Mouse (Mus musculus): ENCODE data around the gene Rbbp5.

Gene Rbbp5

GRCm38 (mm10) chr1:132541171-132541823, 64.1 kb downstream of the Rbbp5 start:
- no peak for DNase-seq (ENCODE audit: low spot score)

- no peak for DNase-seq (ENCODE audit: low spot score)
Measured at GRCm38 (mm10) chr1:132541824-132542599, 64.8 kb downstream of the Rbbp5 start.

- DNase-seq (ENCODE audit: low spot score) = no peak
Measured at GRCm38 (mm10) chr1:132542762-132543306, 65.7 kb downstream of the Rbbp5 start, which contains the start of gene Cntn2. Cntn2 (minus strand) TSS chr1:132543256.

DNA sequence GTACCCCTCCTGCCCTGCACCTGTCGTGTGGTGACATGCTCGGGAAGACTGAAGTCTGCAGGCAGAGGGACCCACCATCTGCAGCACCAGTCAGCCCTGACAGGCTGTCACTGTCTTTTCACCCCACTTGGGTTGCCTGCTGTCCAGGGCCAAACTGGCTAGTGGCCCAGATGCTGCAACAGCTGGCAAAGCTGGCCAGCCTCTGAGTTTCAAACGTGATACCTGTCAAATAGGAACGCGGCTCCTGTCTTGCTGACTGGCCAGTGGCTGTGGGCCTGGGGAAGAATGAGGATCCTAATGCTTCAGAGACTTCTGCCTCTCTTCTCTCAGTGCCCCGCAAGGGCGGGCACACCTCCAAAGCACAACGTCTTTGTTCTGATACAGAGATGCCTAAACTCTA, 66.6 kb downstream of the Rbbp5 start:
- no peak for DNase-seq (ENCODE audit: low spot score)

Measured in lung, postnatal 25 days (tissue).